Mouse (Mus musculus) right cerebral cortex, postnatal 36 days (tissue): ENCODE data around the gene Gm5798.
"Not testable (repeated sequence)": the region's sequence is repeated elsewhere in the genome, so short reads cannot be mapped to it uniquely, and the experiment has no call there.

Experiments used
- DNase-seq, 2 experiments: peaks; one replicate each; pipeline ENCODE4 v3.0.0; 2022; ENCODE audit warnings: low spot score in 2 of 2, mixed read lengths in 1 of 2

Gene Gm5798

DNA sequence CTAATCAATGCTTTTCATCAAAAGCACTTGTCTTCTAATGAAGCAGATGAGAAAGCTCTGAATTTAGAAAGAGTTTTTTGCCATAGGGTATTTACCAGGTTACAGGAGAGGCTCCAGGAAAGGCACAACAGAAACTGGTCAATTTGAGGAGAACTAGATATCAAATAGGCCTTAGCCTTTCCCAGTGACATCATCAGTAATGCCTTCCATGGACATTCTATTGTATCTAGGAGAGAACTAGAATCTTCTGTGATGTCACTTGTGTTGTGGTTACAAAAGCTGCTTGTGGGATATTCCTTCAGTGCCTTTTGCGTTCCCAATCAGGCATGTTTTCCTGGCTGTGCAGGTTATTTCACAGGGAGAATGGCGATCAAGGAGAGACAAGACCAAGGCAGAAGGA lies at the start of gene Gm5798:
Gene Gm5798 (plus strand): TSS at position 301 of the 400 bp plus-strand sequence.
- DNase-seq = not testable (repeated sequence)

DNA sequence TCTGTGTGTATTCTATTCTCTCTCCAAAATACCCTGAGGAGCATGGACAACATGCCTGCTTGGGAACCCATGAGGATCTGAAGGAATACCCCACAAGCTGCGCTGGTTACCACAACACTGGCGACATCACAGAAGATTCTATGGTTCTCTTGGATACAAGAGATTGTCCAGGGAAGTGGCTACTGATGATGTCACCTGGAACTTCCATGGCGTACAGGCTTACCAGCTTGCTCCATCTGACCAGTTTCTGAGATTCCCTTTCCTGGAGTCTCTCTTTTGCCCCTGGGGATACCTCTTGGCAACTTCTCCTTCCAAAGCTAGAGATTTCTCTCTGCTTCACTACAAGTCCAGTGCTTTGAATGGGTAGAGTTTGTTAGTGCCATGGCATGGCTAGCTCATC lies 37.9 kb downstream of the Gm5798 start, which contains the start of gene Gm7945:
Gene Gm7945 (minus strand): TSS at position 101 of the 400 bp plus-strand sequence.
- DNase-seq = not testable (repeated sequence)
